Mouse (Mus musculus) myocyte (in vitro differentiated cells): Measurements from ENCODE around the gene 5730455P16Rik. TPM values are rescaled to one million over a fixed set of nuclear protein-coding genes. Genes with fewer than 3 reads are reported as not detected.

ENCODE experiments used
- H3K27me3 ChIP-seq: one replicate; pipeline ENCODE4 v1.6.1; 2011; ENCODE audit not compliant: control insufficient read depth, insufficient read depth, insufficient read length
- H3K36me3 ChIP-seq: one replicate; pipeline ENCODE4 v1.6.1; 2011; ENCODE audit not compliant: control insufficient read depth, insufficient read depth
- H3K4me2 ChIP-seq: one replicate; pipeline ENCODE4 v1.6.1; 2011; ENCODE audit warnings: low read depth, control low read depth
- H3K4me3 ChIP-seq: one replicate; pipeline ENCODE4 v1.5.1; 2011; ENCODE audit warnings: mild to moderate bottlenecking, control low read depth, moderate library complexity
- H3K79me2 ChIP-seq: one replicate; pipeline ENCODE4 v1.6.1; 2011; ENCODE audit not compliant: control insufficient read depth, insufficient read depth
- H3ac ChIP-seq: one replicate; pipeline ENCODE4 v1.6.1; 2011; ENCODE audit not compliant: control insufficient read depth, insufficient read length
- CEBPB ChIP-seq: IDR thresholded peaks from 2 replicates; pipeline ENCODE4 v1.6.1; 2011; ENCODE audit warnings: mild to moderate bottlenecking, moderate library complexity; ENCODE audit not compliant: poor library complexity, insufficient read depth, severe bottlenecking
- E2F4 ChIP-seq: IDR thresholded peaks from one replicate; pipeline ENCODE4 v1.6.1; 2011; ENCODE audit warnings: mild to moderate bottlenecking, control low read depth, moderate library complexity; ENCODE audit not compliant: insufficient read depth
- MAX ChIP-seq: IDR thresholded peaks from one replicate; pipeline ENCODE4 v1.6.1; 2011; ENCODE audit warnings: low read depth, mild to moderate bottlenecking, control low read depth
- MYOD1 ChIP-seq, 3 experiments: IDR thresholded peaks; one replicate each; pipeline ENCODE4 v1.6.1; 2011; ENCODE audit warnings: control low read depth in 2 of 3, low read depth in 2 of 3, mild to moderate bottlenecking in 2 of 3, moderate library complexity in 1 of 3; ENCODE audit not compliant: insufficient read length in 2 of 3, control insufficient read depth in 1 of 3
- MYOG ChIP-seq, 3 experiments: IDR thresholded peaks; one replicate each; pipeline ENCODE4 v1.6.1; 2011; ENCODE audit warnings: control low read depth in 2 of 3, low read depth in 2 of 3, mild to moderate bottlenecking in 2 of 3; ENCODE audit not compliant: insufficient read length in 2 of 3, control insufficient read depth in 1 of 3, insufficient read depth in 1 of 3
- POLR2A ChIP-seq: IDR thresholded peaks from one replicate; pipeline ENCODE4 v1.6.1; 2011; ENCODE audit warnings: low read depth, mild to moderate bottlenecking, control low read depth, moderate library complexity; ENCODE audit not compliant: insufficient read length
- POLR2AphosphoS2 ChIP-seq: IDR thresholded peaks from one replicate; pipeline ENCODE4 v1.6.1; 2011; ENCODE audit warnings: low read depth, control low read depth; ENCODE audit not compliant: insufficient read length
- REST ChIP-seq: IDR thresholded peaks from one replicate; pipeline ENCODE4 v1.6.1; 2011; ENCODE audit warnings: mild to moderate bottlenecking, control low read depth, moderate library complexity; ENCODE audit not compliant: insufficient read depth, insufficient read length
- SRF ChIP-seq: IDR thresholded peaks from one replicate; pipeline ENCODE4 v1.6.1; 2011; ENCODE audit warnings: low read depth; ENCODE audit not compliant: control insufficient read depth, insufficient read length
- TCF12 ChIP-seq: IDR thresholded peaks from one replicate; pipeline ENCODE4 v1.6.1; 2011; ENCODE audit warnings: mild to moderate bottlenecking, control low read depth; ENCODE audit not compliant: poor library complexity, insufficient read depth, severe bottlenecking
- TCF3 ChIP-seq: IDR thresholded peaks from one replicate; pipeline ENCODE4 v1.6.1; 2011; ENCODE audit warnings: low read depth, control low read depth; ENCODE audit not compliant: insufficient read length
- USF1 ChIP-seq: IDR thresholded peaks from one replicate; pipeline ENCODE4 v1.6.1; 2011; ENCODE audit warnings: low read depth, mild to moderate bottlenecking, control low read depth, moderate library complexity
- polyA plus RNA-seq: library from polyadenylated mRNA; unstranded; fragments of >200 nt; fragmentation: generic; extraction: Trizol; gene quantifications from one replicate; pipeline ENCODE4 v1.2.1, GENCODE M21; 2012; ENCODE audit warnings: missing spikeins

Gene 5730455P16Rik
- polyA plus RNA-seq, 1 experiment, result 7.0 TPM

- H3ac ChIP-seq, result no peak overlapping the region
- no peak for TF ChIP-seq CEBPB
- TF ChIP-seq TCF12, result no peak
- TF ChIP-seq POLR2A, result no peak
- TF ChIP-seq MYOD1 (IDR thresholded peaks at IDR 0.05; ENCODE audit: control insufficient read depth in 1 of 3, insufficient read length in 2 of 3, low read depth in 2 of 3), result no peak
- no peak for TF ChIP-seq E2F4
- TF ChIP-seq REST, result no peak
- no peak for TF ChIP-seq POLR2AphosphoS2
- no peak for TF ChIP-seq SRF
- no peak for TF ChIP-seq MAX
- TF ChIP-seq TCF3, result no peak
- no peak for TF ChIP-seq USF1
- TF ChIP-seq MYOG (IDR thresholded peaks at IDR 0.05; ENCODE audit: control insufficient read depth in 1 of 3, insufficient read depth in 1 of 3, insufficient read length in 2 of 3, low read depth in 2 of 3), result no peak
- H3K36me3 ChIP-seq, result peaks cover 96% of the 10 kb centered on the region
- H3K79me2 ChIP-seq, result peaks cover 54% of the 10 kb centered on the region
- H3K27me3 ChIP-seq, result no peaks in the 10 kb centered on the region
- no peak overlapping the region for H3K4me3 ChIP-seq
- no peak overlapping the region for H3K4me2 ChIP-seq
These were observed 18.8 kb upstream of the 5730455P16Rik start for GRCm38 (mm10) chr11:80396617-80397016.

DNA sequence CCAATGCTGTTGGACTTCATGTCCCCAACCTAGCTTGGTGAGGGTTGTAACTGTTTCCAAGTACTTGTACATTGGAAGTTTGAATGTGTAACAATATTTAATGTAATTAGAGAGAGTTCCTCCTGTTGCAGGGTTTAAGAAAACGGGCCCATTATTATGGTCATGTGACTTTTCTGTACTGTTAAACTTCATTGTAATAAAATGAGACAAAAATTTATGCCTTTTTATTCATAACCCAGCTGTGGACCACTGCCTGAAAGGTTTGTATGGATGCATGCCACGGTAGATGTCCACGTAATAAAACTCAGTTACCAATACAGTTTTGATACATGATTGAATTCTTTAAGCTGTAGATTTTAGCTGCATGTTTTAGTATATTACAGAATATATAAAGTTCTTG lies 18.1 kb upstream of the 5730455P16Rik start:
- Histone ChIP-seq H3K79me2 (peaks cover 60% of the 10 kb centered on the region), H3K4me2 (no peak overlapping the region), H3K36me3 (peaks cover 96% of the 10 kb centered on the region), H3ac (no peak overlapping the region), H3K27me3 (no peaks in the 10 kb centered on the region), H3K4me3 (no peak overlapping the region)
- TF ChIP-seq USF1 (no peak), CEBPB (no peak), TCF3 (no peak), MYOG (IDR thresholded peaks at IDR 0.05; ENCODE audit: control insufficient read depth in 1 of 3, insufficient read depth in 1 of 3, insufficient read length in 2 of 3, low read depth in 2 of 3) (no peak), POLR2A (no peak)

DNA sequence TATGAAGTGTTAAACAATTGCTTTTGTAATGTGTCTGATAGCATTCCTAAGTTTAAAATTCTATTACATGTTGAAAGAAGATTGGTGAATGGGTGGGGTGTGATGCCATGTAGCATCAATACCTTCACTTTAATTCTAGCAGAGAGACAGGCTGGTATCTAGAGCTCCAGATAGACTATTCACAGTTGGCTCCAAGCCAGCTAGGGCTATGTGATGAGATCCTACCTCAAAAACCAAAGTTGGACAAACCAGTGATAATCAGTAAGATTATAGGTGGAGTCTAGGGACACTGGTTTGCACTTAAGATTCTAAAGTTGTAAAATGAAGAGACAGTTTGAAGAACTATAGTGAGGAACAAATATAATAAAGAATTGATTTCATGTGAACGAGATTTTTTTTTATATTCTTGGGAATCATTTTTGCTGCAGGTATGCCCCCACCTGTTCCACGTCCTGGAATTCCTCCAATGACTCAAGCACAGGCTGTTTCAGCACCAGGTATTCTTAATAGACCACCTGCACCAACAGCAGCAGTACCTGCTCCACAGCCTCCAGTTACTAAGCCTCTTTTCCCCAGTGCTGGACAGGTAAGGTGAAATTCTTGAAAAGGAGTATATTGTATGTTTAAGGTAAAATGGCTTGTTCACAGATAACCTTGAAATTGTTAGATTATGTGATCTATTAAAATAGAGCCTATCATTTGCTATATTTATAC lies 13.7 kb upstream of the 5730455P16Rik start:
- TF ChIP-seq POLR2A (no peak), POLR2AphosphoS2 (no peak), SRF (no peak), CEBPB (no peak), REST (no peak), USF1 (no peak), MYOG (IDR thresholded peaks at IDR 0.05; ENCODE audit: control insufficient read depth in 1 of 3, insufficient read depth in 1 of 3, insufficient read length in 2 of 3, low read depth in 2 of 3) (no peak), MYOD1 (IDR thresholded peaks at IDR 0.05; ENCODE audit: control insufficient read depth in 1 of 3, insufficient read length in 2 of 3, low read depth in 2 of 3) (no peak), MAX (no peak), E2F4 (no peak), TCF3 (no peak), TCF12 (no peak)
- H3K36me3 ChIP-seq, result peaks cover 92% of the 10 kb centered on the region
- H3K4me2 ChIP-seq, result no peak overlapping the region
- no peak overlapping the region for H3K4me3 ChIP-seq
- no peak overlapping the region for H3ac ChIP-seq
- peaks cover 86% of the 10 kb centered on the region for H3K79me2 ChIP-seq
- H3K27me3 ChIP-seq, result no peaks in the 10 kb centered on the region

- Histone ChIP-seq H3K27me3 (no peaks in the 10 kb centered on the region), H3K4me2 (no peak overlapping the region), H3K4me3 (no peak overlapping the region), H3K36me3 (peaks cover 90% of the 10 kb centered on the region), H3K79me2 (peaks cover 92% of the 10 kb centered on the region), H3ac (no peak overlapping the region)
- TF ChIP-seq E2F4, result no peak
- TF ChIP-seq REST, result no peak
- TF ChIP-seq POLR2AphosphoS2, result no peak
- no peak for TF ChIP-seq POLR2A
- TF ChIP-seq USF1, result no peak
- no peak for TF ChIP-seq TCF3
- TF ChIP-seq CEBPB, result no peak
- no peak for TF ChIP-seq MAX
- no peak for TF ChIP-seq TCF12
These were observed 12.1 kb upstream of the 5730455P16Rik start for GRCm38 (mm10) chr11:80389885-80390284.

- Histone ChIP-seq H3ac (no peak overlapping the region), H3K4me2 (peak overlapping the region; percentile 96), H3K27me3 (no peaks in the 10 kb centered on the region), H3K4me3 (no peak overlapping the region), H3K79me2 (peaks cover 86% of the 10 kb centered on the region), H3K36me3 (peaks cover 61% of the 10 kb centered on the region)
- TF ChIP-seq REST (no peak), CEBPB (no peak)
These were observed 9.0 kb upstream of the 5730455P16Rik start for GRCm38 (mm10) chr11:80386790-80387189.
